Mouse (Mus musculus) layer of hippocampus, postnatal 36 days (tissue): Measurements from ENCODE around the gene Dglucy. TPM values are rescaled to one million over a fixed set of nuclear protein-coding genes. Genes with fewer than 3 reads are reported as not detected.

Experiments used
- DNase-seq, 2 experiments: peaks; one replicate each; pipeline ENCODE4 v3.0.0; 2022
- total RNA-seq, 2 experiments: library from RNA; stranded (reverse); gene quantifications; 2 replicates each; pipeline ENCODE4 v1.2.3; 2021

The Dglucy gene
- total RNA-seq, 2 experiments from 2014 or later, result 5.8 to 10.3 TPM

DNA sequence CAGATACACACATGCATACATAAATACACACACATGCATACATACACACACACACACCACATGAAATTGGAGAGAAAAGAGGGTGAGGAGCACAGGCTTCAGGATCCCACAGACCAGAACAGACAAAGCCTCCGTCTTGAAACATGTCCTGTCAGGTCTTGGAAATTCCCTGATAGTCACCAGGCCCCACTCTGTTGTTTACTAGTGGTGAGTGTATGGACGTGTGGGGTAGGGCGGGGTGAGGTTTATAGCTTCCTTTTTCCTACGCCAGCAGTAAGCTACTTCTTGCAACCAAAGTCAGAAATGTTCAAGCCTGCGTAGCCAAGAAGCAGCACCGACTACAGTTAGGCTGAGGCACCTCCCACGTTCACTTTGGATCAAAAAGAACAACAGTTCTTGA, 104.3 kb downstream of the Dglucy start:
- DNase-seq, result no peak

DNA sequence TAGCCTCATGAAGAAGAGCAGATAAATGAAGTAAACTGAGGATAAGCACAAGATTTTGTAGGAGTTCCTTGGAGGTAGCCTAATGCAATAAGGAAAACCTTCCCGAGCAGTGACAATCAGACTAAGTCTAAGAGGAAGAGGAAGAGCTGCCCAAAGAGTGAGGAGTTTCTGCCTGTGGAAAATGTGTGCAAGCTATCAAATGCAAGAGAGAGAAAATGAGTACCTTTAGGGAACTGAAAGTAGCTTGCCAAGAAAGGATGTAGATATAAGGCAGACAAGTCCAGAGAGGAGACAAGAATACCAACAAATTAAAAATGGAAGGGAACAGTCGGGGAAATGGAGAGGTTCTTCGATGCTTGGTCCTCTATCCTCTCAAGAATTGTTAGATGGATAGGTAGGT, 106.7 kb downstream of the Dglucy start:
- DNase-seq, result no peak

DNA sequence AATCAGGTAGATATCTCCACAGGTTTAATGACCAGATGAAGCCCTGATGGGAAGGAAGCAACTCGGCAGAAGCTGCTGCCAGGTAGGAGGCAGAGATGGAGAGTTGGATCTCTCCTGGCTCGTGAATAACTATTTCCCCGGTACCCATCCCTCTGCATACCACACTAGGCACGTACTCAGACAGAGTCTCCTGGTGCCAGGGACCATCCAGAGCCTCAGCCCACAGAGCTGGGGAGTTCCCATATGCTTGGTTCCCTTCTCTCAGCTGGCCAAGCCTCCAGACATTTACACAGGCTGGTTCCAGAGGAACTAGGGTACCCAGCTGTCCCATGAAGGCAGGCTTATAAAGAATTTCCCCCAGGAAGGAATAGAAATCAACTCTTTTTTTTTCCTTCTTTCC, 108.0 kb downstream of the Dglucy start:
- no peak for DNase-seq

DNA sequence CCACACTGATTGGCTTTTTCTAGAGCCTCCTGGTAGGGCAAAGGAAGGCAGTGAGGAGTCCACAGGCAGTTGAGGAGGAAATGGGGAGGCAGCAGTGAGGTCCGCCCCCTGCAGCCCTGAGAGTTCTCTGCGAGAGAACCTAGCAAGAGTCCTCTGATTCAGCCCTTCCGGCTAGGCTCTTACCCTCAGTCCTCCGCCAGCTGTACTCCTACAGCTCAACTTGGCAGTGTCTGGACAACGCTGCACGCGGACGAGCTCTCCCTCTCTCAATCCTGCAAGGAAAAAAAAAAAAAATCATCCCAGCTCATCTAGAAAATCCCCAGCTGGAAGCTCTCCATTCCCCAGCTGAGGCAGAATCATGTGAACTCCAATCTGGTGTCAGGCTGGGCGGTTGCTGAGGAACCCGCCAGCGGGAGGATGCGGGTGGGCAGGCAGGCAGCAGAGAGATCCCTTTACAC, 109.0 kb downstream of the Dglucy start:
- peak; percentile 60 to 65 for DNase-seq

DNA sequence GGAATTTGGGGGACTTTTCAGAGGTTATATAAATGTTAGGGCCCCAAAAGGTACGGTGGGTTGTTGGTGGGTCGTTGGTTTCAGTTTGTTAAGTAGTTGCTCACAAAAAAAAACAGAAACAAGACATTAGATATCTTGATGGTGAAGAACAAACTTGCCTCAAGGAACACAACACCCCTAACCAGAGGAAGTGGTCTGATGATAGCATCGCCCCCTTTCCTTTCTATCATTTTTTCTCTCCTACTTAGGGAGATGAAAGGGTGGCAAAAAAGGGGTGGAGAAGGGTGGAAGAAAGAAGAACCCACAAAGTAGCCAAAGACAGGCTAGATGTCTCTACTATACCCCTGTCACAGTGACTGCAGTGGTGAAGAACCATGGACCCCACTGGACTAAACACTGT, 111.7 kb downstream of the Dglucy start:
- no peak for DNase-seq

DNA sequence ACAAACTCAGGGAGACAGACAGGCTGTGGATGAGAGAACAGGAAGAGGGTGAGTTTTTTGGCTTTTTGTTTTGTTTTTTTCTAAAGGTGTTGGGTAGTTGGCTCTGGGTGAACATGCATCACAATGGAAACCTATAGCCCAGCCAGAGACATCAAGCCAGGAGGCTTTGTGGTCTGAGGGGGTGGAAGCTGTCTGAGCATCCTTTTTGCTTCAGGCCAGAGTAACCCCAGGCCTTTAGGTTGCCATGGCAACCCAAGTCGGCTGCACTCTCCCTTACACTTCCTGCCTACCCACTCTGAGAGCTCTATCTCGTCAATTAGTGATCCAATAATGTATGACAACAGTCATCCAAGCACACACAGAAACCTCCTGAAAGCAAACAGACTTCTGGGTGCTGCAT, 116.6 kb downstream of the Dglucy start:
- no peak for DNase-seq

DNA sequence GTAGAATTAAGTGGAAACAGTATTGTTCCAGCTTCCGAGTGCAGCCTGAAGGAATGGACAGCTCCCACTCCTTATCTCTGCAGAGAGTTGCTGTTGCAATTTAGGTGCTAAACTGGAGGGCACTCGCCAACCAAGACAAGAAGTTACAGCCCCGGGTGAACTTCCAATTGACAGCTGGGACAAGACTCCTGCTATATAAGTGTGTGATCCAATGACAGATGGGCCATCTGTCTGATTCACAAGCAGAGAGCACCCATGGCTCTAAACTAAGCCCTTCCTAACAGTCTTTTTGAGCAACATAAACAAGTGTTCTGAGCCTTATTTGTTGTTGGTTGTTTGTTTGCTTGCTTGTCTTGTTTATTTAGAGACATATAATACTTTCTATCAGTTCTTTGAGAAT, 117.8 kb downstream of the Dglucy start:
- DNase-seq, result no peak

DNA sequence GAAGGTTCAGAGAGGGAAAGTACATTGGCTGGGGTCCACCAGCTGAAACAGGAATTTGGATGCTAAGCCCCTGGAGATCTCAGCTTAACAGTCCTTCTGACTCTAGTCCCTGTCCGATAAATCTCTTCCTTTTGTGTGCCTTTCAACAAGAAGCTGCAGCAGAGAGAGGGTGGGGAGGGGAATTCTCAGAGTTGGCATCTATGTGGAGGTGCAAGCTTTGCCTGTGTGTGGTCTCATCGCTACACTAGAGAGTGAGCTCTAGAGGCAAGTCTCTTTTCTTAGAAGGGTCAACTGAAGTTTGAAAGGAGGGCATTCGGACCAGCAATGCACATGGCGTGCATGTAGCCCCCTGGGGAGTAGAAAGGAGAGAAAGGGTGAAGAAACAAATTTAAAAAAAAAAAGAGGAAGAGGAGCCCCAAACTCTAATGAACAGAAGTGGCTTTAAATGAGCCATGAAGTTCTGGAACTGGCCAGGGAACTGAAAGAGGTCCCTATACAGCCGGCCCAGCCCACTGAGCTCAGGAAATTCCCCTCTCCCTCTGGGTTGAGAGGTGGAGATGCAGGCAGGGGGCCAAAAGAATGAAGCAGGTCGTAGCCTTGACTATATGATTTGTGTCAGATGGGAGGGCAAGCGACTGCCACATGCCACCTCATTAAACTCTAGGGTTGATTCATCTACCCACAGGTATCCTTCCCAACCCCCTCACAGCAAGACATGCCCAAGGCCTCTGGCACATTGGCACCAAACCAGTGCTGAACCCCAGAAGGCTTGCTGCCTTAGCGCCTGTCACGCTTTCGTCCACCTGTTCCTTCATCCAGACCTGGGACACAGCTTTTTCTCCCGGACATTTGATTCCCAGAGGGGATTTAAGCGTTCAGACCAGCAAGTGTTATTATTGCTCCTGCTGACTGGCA, 119.1 kb downstream of the Dglucy start:
- DNase-seq, result no peak

DNA sequence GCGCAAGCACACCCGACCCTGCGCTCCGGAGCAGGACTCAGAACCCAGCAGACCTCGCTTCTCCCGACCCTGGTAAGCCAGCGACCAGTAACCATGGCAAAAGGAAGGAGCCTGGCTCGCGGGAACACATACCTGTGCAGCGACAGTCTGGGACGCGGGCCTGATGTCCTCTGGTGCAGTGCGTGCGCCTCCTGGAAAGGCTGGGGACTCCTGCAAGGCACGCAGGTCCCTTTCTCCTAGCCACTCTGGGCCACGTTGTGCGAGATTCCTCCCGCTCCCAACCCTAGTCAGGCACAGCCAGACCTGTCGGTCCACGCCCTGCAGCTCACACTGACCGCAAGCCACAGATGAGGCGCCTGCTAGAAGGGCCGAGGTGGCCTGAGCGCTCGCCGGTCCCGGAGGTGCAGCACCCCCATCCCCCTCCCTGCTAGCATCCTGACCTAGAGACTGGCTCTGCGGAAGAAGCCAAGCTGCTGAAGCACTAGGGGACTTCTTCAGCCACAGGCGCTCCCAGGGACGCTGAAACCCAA, 120.3 kb downstream of the Dglucy start:
- DNase-seq, result peak; percentile 51

DNA sequence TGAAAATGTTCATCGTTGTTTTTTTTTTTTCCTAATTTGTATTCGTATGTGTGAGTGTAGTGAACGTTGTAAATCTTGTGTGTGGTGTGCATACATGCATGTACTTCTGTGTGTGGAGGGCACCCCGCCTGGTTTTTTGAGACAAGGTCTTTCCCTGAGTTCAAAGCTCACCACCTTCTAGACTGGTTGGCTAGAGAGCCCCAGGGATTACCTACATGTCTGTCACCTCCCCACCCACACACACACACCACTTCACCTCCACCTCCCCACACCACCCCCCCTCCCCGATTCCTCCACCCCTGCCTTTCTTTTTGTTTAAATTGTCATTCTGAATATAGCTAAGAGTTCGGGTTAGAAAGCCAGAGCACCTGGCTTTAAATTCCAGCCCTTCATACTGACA, 122.0 kb downstream of the Dglucy start:
- DNase-seq, result no peak

DNA sequence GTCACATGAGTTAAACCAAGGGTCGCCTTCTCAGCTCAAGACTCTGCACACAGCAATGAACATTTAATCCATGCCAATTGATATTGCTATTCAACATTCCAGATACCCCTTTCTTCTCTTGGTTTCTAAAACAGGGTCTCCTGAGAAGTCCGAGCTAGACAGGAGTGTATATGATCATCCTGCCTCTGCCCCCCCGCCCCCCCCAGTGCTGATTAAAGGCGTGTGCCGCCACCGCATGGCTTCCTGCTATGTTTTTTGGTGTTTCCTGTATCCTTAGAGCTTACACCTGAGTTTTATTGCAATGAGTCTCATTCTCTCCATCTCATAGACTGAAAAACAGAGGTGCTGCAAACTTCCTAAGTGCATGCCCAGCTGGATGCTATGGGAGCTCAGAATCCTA, 122.5 kb downstream of the Dglucy start:
- no peak for DNase-seq

DNA sequence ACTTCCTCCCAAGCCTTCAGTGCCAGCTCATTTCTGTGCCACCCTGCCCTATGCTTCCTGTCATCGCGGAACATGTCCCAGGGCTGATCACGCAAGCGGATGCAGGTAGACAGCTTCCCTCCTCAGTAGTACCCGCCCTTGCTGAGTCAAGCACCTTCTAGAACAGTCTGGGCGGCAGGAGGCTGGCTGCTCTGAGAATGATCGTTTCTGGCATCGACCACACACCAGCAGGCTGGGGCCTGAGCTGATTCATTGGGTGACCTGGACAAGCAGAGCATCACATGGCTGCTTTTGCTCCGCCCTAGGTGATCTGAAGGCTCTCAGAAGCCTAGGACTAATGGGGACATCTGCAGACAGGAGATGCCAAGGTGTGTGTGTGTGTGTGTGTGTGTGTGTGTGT, 124.9 kb downstream of the Dglucy start:
- no peak for DNase-seq

DNA sequence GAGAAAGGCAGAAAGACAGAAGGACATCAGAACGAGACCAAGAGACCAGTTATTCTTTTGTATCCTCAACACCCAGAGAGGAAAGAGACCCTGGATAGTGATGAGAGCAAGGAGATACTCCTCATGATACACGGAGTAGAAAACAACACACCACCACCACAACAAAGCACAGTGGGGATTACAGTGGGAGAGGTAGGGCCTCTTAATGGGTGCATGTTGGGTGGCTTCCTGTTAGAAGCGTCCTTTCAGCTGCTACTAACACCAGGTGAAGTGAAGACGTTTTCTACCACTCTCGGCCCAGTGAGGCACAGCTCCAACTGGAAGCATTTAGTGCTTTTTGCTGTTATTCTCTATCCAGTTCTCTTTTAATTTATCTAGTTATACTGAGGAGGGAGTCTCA, 128.0 kb downstream of the Dglucy start:
- DNase-seq, result no peak

DNA sequence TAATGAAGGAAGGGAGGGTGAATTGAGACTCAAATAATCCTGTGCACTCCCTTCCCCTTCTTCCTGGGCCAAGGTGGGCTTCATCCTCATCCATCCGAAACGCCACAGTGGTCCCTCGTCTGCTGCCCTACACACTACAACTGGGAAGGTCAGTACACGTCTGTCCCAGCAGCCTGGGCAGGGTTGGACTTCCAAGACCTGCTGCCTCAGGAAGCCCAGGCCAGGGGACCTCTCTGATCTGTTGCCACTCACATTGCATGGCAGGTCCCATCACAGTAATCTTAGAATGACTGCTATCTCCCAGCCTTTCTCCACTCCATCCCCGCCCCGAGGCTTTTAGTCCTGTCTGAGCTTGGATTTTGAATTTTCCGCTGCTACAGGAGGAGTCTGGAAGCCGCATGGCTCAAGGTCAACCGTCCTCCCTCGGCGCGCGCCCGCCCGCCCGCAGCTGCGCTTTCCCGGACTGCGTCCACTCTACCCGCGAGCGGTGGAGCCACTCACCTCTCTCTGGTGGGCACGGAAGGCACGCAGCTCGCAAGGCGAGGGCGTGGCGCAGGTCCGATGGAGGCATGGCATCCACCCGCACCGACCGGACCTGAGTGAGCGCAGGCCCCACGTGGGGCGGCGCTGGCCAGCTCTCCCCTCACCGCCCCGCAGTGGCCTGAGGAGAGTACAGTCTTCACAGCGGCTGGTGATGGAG, 128.9 kb downstream of the Dglucy start, which contains the start of gene Gpr68:
TSS of gene Gpr68 (minus strand) at position 601 of the 700 bp plus-strand sequence.
- DNase-seq, result no peak

DNA sequence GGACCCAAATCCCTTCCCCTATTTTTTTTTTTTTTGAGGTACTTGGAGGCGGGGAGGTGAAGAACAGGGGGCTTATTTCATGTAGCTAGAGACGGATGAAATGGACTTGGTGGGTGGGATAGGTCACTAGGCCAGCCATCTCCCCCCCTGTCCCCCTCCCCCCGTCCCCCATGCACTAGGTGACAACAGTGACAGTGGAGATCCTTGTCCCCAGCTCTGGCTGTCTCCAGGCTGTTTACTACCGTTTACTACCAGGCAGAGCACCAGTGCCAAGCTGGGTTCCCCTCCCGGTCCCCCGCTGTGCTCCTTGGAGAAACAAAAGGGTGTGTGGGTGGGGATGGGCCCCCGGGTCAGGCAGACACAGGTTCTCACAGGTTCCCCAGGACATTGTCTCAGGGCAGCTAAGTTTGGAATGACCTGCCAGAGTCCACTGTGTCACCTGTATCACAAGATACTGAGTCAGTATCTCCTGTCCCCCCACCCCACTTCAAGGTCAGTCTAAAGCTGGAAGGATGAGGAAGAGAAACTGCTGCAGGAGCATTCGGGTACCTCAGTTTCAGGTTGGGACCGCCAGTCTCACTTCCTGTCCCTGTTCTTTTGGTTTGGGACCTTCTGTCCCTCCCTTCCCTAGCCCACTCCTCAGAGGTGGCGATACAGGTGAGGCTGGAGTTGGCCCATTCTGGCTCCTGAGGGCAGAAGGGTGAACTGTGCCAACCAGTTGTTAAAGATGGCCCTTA, 129.6 kb downstream of the Dglucy start:
- DNase-seq, result no peak

DNA sequence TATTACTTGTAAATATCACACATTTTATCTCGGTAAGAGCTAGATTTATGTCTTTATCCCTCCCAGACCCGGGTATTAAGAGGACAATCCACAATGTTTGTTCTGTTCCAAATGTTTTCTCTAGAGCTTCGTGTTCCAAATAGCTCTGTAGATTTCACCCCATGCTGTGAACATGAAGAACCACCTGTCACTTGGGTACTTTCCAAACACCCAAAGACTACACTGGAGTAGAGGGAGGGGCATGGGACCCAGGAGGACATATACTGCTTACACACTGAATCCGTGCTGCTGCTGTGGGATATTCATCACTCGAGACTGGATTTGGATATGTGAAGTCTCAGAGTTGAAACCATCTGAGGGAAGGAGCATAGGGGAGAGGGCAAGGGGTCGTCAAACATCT, 130.9 kb downstream of the Dglucy start:
- peak in 1 of 2 experiments; percentile 35 for DNase-seq

DNA sequence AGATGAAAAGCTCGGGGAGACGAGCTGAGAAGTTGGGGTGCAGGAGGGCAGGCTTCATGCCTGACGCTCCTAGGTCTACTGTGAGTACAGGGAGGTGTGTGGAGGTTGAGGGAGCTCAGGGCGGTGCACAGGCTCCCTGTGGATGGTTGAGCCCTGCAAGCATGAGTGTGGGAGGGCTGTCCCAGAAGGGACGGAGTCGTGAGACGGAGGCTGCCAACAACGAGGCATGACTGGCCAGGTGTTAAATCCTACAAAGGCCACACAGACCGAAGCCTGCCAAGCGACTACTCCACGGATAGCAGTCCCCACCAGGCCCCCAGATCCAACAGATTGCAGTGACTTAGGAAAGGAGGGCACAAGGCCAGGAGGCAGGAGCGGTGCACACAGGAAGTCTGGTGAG, 131.9 kb downstream of the Dglucy start:
- peak in 1 of 2 experiments; percentile 32 for DNase-seq

DNA sequence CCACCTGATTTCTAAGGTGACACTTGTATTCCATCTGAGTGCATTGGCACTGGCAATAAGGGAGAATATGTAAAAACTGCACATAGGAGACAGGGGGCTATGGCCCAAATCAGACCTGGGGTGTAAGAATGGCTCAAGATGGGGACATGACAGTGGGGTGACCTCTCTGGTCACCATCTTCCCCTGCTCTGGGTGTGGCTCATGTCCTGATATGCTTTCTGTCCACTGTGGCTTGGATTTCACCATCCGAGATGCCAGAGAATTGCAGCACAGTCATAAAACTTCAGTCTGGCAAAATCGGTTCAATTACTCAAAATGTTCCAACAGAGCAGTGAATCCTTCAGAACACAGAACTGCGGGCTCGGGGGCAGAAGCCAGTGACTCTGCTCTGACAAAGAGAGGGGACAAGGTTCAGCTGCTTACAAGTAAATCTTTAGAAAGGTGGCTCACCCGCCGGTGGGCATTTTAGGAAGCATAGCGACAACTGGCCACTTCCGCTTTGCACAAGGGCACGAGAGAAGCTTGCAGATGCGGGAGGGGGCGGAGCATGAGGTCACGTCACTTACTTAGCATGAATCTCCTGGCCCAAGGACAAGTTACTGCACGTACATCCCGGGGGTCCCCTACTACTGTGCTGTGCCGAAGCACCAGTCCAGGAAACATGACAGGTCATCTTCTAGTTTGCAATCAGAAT, 145.9 kb downstream of the Dglucy start:
- no peak for DNase-seq

DNA sequence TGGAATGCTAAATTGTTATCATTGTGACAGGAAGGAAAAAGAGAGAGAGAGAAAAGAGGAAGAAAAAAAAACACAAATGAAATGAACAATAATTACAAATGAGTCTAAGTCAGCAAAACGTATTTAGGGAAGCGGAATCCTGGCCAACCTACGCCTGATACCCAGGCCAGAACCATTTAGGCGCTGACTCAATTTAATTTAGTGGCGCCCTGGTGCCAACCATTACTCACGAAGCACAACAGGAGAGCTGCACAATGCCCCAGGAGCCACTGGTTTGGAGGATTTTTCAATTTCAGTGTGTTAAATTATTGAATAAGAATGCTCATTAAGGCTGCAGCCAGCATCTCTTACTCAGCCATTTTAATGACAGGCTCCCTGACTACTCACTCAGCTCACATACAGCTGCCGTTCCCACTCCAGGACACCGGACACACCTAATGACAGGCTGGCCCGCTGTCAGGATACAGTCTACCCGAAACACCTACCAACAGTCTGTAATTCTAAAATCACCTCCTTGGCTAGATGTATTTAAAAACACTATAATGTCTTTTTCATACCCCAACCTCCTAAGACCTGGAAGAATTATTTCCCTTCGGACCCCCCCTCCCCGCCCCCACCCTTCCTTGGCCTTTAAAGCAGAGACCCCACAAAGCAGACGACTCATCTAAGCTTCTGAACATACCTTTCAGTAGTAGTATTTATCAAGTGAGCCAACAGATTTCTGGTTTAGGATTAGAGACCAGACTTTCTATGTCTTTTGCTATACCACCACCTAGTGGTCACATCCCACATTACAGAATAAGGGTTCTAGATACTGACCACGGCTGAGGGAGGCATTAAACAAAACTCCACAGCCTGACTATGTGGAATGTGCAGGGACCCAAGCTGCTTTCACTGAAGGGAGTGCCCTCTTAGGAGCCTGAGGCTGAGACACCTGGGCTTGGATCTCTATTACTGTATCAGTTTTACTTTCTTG, 147.1 kb downstream of the Dglucy start:
- peak in 1 of 2 experiments; percentile 39 for DNase-seq

DNA sequence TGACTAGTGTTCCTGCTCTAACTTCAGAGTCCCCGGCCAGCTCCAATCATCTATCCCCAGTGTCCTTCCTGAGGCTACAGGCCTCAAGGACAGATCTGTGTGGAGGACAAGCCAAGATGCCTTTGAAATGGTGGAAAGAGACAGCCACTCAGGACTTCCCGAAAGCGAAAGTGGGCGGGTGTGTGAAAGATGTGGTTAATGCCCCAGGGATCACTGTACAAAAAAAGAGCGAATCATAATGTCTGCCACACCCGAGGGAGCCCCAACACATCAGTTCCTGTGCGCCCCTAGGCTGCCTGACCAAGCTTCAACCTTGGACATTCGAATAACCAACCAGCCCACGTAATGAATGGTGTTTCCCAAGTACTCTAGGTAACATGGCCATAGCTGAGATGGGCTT, 149.4 kb downstream of the Dglucy start:
- DNase-seq, result no peak

DNA sequence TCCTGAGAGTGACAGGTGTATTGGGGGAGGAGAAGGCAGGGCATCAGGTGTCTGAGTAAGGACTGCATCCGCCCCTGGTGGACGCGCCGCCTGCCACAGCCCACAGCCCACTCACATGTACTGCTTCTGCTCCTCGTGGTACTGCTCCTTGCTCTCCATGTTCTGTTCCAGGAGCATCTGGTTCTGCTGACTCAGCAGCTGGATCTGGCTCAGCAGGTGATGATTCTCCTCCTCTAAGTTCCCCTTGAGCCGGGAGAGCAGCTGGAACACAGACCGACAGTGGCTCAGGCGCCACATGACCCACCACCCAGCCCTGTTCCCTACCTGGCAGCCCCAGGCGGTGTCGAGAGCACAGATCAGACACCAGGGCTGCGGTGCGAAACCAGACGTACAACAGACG, 152.8 kb downstream of the Dglucy start:
- DNase-seq, result no peak
